Mouse (Mus musculus): ENCODE measurements around the gene Wnt9b. TPM values are rescaled to one million over a fixed set of nuclear protein-coding genes. Genes with fewer than 3 reads are reported as not detected.

The Wnt9b gene
- polyA plus RNA-seq, 1 experiment from 2014 or later: 0.43 TPM

- no peak overlapping the region for H3K27ac ChIP-seq (replicated peaks)
- peaks cover 21% of the 10 kb centered on the region for H3K4me1 ChIP-seq
- no peak for DNase-seq (ENCODE audit: low spot score)
- no peak overlapping the region for H3K4me3 ChIP-seq
- peaks cover 30% of the 10 kb centered on the region for H3K27me3 ChIP-seq (ENCODE audit: low read depth, poor library complexity, severe bottlenecking)
- 0 out of 2 replicates have a peak, but pooled peaks cover 3% of the 10 kb centered on the region for H3K9me3 ChIP-seq (replicated peaks)
- H3K36me3 ChIP-seq: no peaks in the 10 kb centered on the region
- WGBS: 63% methylated on average over 7 of the region's 7 CpGs
These were observed 10.5 kb upstream of the Wnt9b start for GRCm38 (mm10) chr11:103760101-103760500.

- DNase-seq (ENCODE audit: low spot score): peak; percentile 79
- Histone ChIP-seq H3K27me3 (ENCODE audit: low read depth, poor library complexity, severe bottlenecking) (peaks cover 27% of the 10 kb centered on the region), H3K27ac (replicated peaks) (no peak overlapping the region), H3K4me1 (peaks cover 7% of the 10 kb centered on the region), H3K4me3 (no peak overlapping the region), H3K9me3 (replicated peaks) (0 out of 2 replicates have a peak, but pooled peaks cover 3% of the 10 kb centered on the region), H3K36me3 (no peaks in the 10 kb centered on the region)
- 12% methylated on average over 6 of the region's 6 CpGs for WGBS
These were observed 9.1 kb upstream of the Wnt9b start for GRCm38 (mm10) chr11:103758706-103759105.

GRCm38 (mm10) chr11:103758054-103758453 lies 8.4 kb upstream of the Wnt9b start:
- peaks cover 33% of the 10 kb centered on the region for H3K27me3 ChIP-seq (ENCODE audit: low read depth, poor library complexity, severe bottlenecking)
- H3K9me3 ChIP-seq (replicated peaks): 0 out of 2 replicates have a peak, but pooled peaks cover 3% of the 10 kb centered on the region
- no peak overlapping the region for H3K4me3 ChIP-seq
- no peaks in the 10 kb centered on the region for H3K36me3 ChIP-seq
- no peak overlapping the region for H3K27ac ChIP-seq (replicated peaks)
- no peak for DNase-seq (ENCODE audit: low spot score)
- 47% methylated on average over 11 of the region's 11 CpGs for WGBS
- H3K4me1 ChIP-seq: peaks cover under 1% of the 10 kb centered on the region

- Histone ChIP-seq H3K4me1 (peaks cover 17% of the 10 kb centered on the region), H3K27me3 (ENCODE audit: low read depth, poor library complexity, severe bottlenecking) (peaks cover 93% of the 10 kb centered on the region), H3K36me3 (no peaks in the 10 kb centered on the region), H3K27ac (replicated peaks) (no peak overlapping the region), H3K9me3 (replicated peaks) (no peaks in the 10 kb centered on the region), H3K4me3 (no peak overlapping the region)
- DNase-seq (ENCODE audit: low spot score): no peak
- WGBS: 69% methylated on average over 3 of the region's 3 CpGs
These were observed 991 bp upstream of the Wnt9b start for GRCm38 (mm10) chr11:103750612-103751011.

GRCm38 (mm10) chr11:103735046-103735781 lies 14.4 kb downstream of the Wnt9b start:
- peaks cover 33% of the 10 kb centered on the region for H3K27me3 ChIP-seq (ENCODE audit: low read depth, poor library complexity, severe bottlenecking)
- no peaks in the 10 kb centered on the region for H3K36me3 ChIP-seq
- 84% methylated on average over 19 of the region's 19 CpGs for WGBS
- H3K9me3 ChIP-seq (replicated peaks): no peaks in the 10 kb centered on the region
- 0 out of 2 replicates have a peak, but pooled peaks cover 2% of the 10 kb centered on the region for H3K4me1 ChIP-seq
- no peak for DNase-seq (ENCODE audit: low spot score)
- H3K27ac ChIP-seq (replicated peaks): no peak overlapping the region
- no peak overlapping the region for H3K4me3 ChIP-seq

- Histone ChIP-seq H3K4me3 (no peak overlapping the region), H3K4me1 (0 out of 2 replicates have a peak, but pooled peaks cover 2% of the 10 kb centered on the region), H3K27ac (replicated peaks) (no peak overlapping the region), H3K36me3 (no peaks in the 10 kb centered on the region), H3K9me3 (replicated peaks) (no peaks in the 10 kb centered on the region), H3K27me3 (ENCODE audit: low read depth, poor library complexity, severe bottlenecking) (peaks cover 33% of the 10 kb centered on the region)
- no peak for DNase-seq (ENCODE audit: low spot score)
- WGBS: 81% methylated on average over 5 of the region's 5 CpGs
These were observed 15.1 kb downstream of the Wnt9b start for GRCm38 (mm10) chr11:103734411-103735045.

GRCm38 (mm10) chr11:103733961-103734360 lies 15.7 kb downstream of the Wnt9b start:
- DNase-seq (ENCODE audit: low spot score): no peak
- H3K4me1 ChIP-seq: peaks cover 8% of the 10 kb centered on the region
- H3K36me3 ChIP-seq: no peaks in the 10 kb centered on the region
- WGBS: 90% methylated on average over 2 of the region's 2 CpGs
- peaks cover 33% of the 10 kb centered on the region for H3K27me3 ChIP-seq (ENCODE audit: low read depth, poor library complexity, severe bottlenecking)
- no peaks in the 10 kb centered on the region for H3K9me3 ChIP-seq (replicated peaks)
- no peak overlapping the region for H3K4me3 ChIP-seq
- H3K27ac ChIP-seq (replicated peaks): no peak overlapping the region

- H3K4me1 ChIP-seq: peaks cover 8% of the 10 kb centered on the region
- no peaks in the 10 kb centered on the region for H3K9me3 ChIP-seq (replicated peaks)
- H3K4me3 ChIP-seq: no peak overlapping the region
- no peaks in the 10 kb centered on the region for H3K36me3 ChIP-seq
- no peak for DNase-seq (ENCODE audit: low spot score)
- no peak overlapping the region for H3K27ac ChIP-seq (replicated peaks)
- WGBS: 72% methylated on average over 4 of the region's 4 CpGs
- H3K27me3 ChIP-seq (ENCODE audit: low read depth, poor library complexity, severe bottlenecking): peaks cover 33% of the 10 kb centered on the region
These were observed 16.6 kb downstream of the Wnt9b start for GRCm38 (mm10) chr11:103733069-103733468.

- Histone ChIP-seq H3K9me3 (replicated peaks) (no peaks in the 10 kb centered on the region), H3K27me3 (ENCODE audit: low read depth, poor library complexity, severe bottlenecking) (peaks cover 33% of the 10 kb centered on the region), H3K4me3 (no peak overlapping the region), H3K4me1 (peaks cover 8% of the 10 kb centered on the region), H3K27ac (replicated peaks) (no peak overlapping the region), H3K36me3 (no peaks in the 10 kb centered on the region)
- DNase-seq (ENCODE audit: low spot score): no peak
- WGBS: 83% methylated on average over 7 of the region's 7 CpGs
These were observed 17.3 kb downstream of the Wnt9b start for GRCm38 (mm10) chr11:103732306-103732705.

GRCm38 (mm10) chr11:103731594-103731993 lies 18.0 kb downstream of the Wnt9b start:
- Histone ChIP-seq H3K36me3 (no peaks in the 10 kb centered on the region), H3K9me3 (replicated peaks) (no peaks in the 10 kb centered on the region), H3K4me1 (peaks cover 8% of the 10 kb centered on the region), H3K4me3 (no peak overlapping the region), H3K27ac (replicated peaks) (no peak overlapping the region), H3K27me3 (ENCODE audit: low read depth, poor library complexity, severe bottlenecking) (peaks cover 33% of the 10 kb centered on the region)
- WGBS: 87% methylated on average over 9 of the region's 9 CpGs
- DNase-seq (ENCODE audit: low spot score): no peak

- no peak overlapping the region for H3K27ac ChIP-seq (replicated peaks)
- H3K9me3 ChIP-seq (replicated peaks): no peaks in the 10 kb centered on the region
- WGBS: 78% methylated on average over 9 of the region's 9 CpGs
- H3K36me3 ChIP-seq: no peaks in the 10 kb centered on the region
- DNase-seq (ENCODE audit: low spot score): no peak
- peaks cover 33% of the 10 kb centered on the region for H3K27me3 ChIP-seq (ENCODE audit: low read depth, poor library complexity, severe bottlenecking)
- H3K4me1 ChIP-seq: peaks cover 6% of the 10 kb centered on the region
- no peak overlapping the region for H3K4me3 ChIP-seq
These were observed 20.2 kb downstream of the Wnt9b start for GRCm38 (mm10) chr11:103729282-103729985.

GRCm38 (mm10) chr11:103724331-103724771 lies 25.3 kb downstream of the Wnt9b start:
- H3K36me3 ChIP-seq: no peaks in the 10 kb centered on the region
- 79% methylated on average over 11 of the region's 11 CpGs for WGBS
- peaks cover 32% of the 10 kb centered on the region for H3K27me3 ChIP-seq (ENCODE audit: low read depth, poor library complexity, severe bottlenecking)
- DNase-seq (ENCODE audit: low spot score): no peak
- H3K4me3 ChIP-seq: no peak overlapping the region
- H3K9me3 ChIP-seq (replicated peaks): no peaks in the 10 kb centered on the region
- no peak overlapping the region for H3K27ac ChIP-seq (replicated peaks)
- peaks cover 19% of the 10 kb centered on the region for H3K4me1 ChIP-seq

All from midbrain, embryonic 10.5 days (tissue).